Comparison of ENCODE assay signal across 8 mouse cellular contexts in genomic region chr5:142550706-142551652, GRCm38 (mm10). TPM values are rescaled to one million over a fixed set of nuclear protein-coding genes. Genes with fewer than 3 reads are reported as not detected.
A peak's percentile ranks its signal among the peaks of the same experiment; 100 is the strongest.
DNase-seq lines count a peak whose midpoint lies in the region; ATAC-seq and TF ChIP-seq lines count a peak whose summit lies in the region.

Gene Radil (minus strand): TSS chr5:142551098.

- H3K9ac ChIP-seq in hindbrain, embryonic 11.5 days (ENCODE audit: low read depth, low read length) = peak within 1 kb of the TSS; percentile 52
- peak within 1 kb of the TSS; percentile 26; the same call in 1 of the 2 replicates for H3K9ac ChIP-seq in lung, postnatal 0 days (replicated peaks; ENCODE audit: low read depth)

- H3K27me3 ChIP-seq in hindbrain, embryonic 11.5 days (ENCODE audit: control insufficient read depth, insufficient read depth, low read length) = no peaks in the 10 kb centered on the region
- H3K27me3 ChIP-seq in lung, postnatal 0 days (replicated peaks; ENCODE audit: insufficient read depth, low read length) = no peaks in the 10 kb centered on the region

- peak within 1 kb of the TSS; percentile 91 for H3K4me2 ChIP-seq in hindbrain, embryonic 11.5 days (replicated peaks; ENCODE audit: low read depth, low read length)
- peak within 1 kb of the TSS; percentile 98 for H3K4me2 ChIP-seq in lung, postnatal 0 days (replicated peaks; ENCODE audit: low read depth, low read length)

- no peak for TF ChIP-seq EP300 in lung, postnatal 0 days (IDR thresholded peaks at IDR 0.05)

- WGBS in hindbrain, embryonic 11.5 days = 2% methylated on average over 75 of the region's 80 CpGs
- 3% methylated on average over 56 of the region's 80 CpGs for WGBS in lung, postnatal 0 days

- H3K36me3 ChIP-seq in hindbrain, embryonic 11.5 days (ENCODE audit: control insufficient read depth, insufficient read depth, low read length) = no peaks in the 10 kb centered on the region
- no peaks in the 10 kb centered on the region for H3K36me3 ChIP-seq in lung, postnatal 0 days (ENCODE audit: insufficient read depth, low read length)

- TF ChIP-seq CTCF in lung, postnatal 0 days (IDR thresholded peaks at IDR 0.05) = peak; percentile 88

- peak within 1 kb of the TSS; percentile 58 for H3K27ac ChIP-seq in hindbrain, embryonic 11.5 days (ENCODE audit: low read depth, low read length)
- H3K27ac ChIP-seq in lung, postnatal 0 days (ENCODE audit: low read length) = peak within 1 kb of the TSS; percentile 55

- H3K4me3 ChIP-seq in hindbrain, embryonic 11.5 days (ENCODE audit: low read depth, low read length) = peak within 1 kb of the TSS; percentile 62
- H3K4me3 ChIP-seq in lung, postnatal 0 days (ENCODE audit: low read depth, low read length) = peak within 1 kb of the TSS; percentile 58

- no peaks in the 10 kb centered on the region for H3K9me3 ChIP-seq in hindbrain, embryonic 11.5 days (ENCODE audit: control insufficient read depth, low read length)
- H3K9me3 ChIP-seq in lung, postnatal 0 days (ENCODE audit: low read length) = no peaks in the 10 kb centered on the region

- peaks cover 4% of the 10 kb centered on the region; the same call in 1 of the 2 replicates for H3K4me1 ChIP-seq in hindbrain, embryonic 11.5 days (replicated peaks; ENCODE audit: control insufficient read depth, insufficient read depth, low read length)
- H3K4me1 ChIP-seq in lung, postnatal 0 days (ENCODE audit: insufficient read depth, low read depth, low read length) = peaks cover 3% of the 10 kb centered on the region; the same call in 1 of the 2 replicates

- peak; percentile 97 for DNase-seq in R1 (ENCODE audit: low read depth, low spot score)
- DNase-seq in cerebellum, postnatal 14 days = peak; percentile 99 to 100
- DNase-seq in frontal cortex, postnatal 10 days (ENCODE audit: low spot score in 2 of 2) = peak; percentile 97 to 98
- peak; percentile 98 for DNase-seq in hindbrain, embryonic 11.5 days (ENCODE audit: low spot score)
- DNase-seq in layer of hippocampus, postnatal 10 days (ENCODE audit: low spot score in 2 of 2) = peak; percentile 99
- DNase-seq in lung, postnatal 0 days (ENCODE audit: low spot score) = peak; percentile 99
- peak; percentile 93 for DNase-seq in ovary, postnatal 36 days (ENCODE audit: low spot score)
- DNase-seq in thymus, postnatal 14 days = peak; percentile 62

- peak; percentile 91 for ATAC-seq in hindbrain, embryonic 11.5 days (ENCODE audit: low FRiP score)
- ATAC-seq in lung, postnatal 0 days = peak; percentile 96

RNA-seq across cellular contexts. Expression of gene Radil, which starts in this region (rescaled TPM):
- 2.6 and 2.8 TPM in 2 replicates for polyA plus RNA-seq in hindbrain, embryonic 11.5 days (2014; fragmentation: Nextera tagmentation; extraction: Ambion mirVana)
- 10 to 100 TPM; 13.9 to 15.7 TPM for total RNA-seq in layer of hippocampus, postnatal 10 days (2021)
- 13.5 and 14.5 TPM in 2 replicates for polyA plus RNA-seq in lung, postnatal 0 days (2015; fragmentation: Nextera tagmentation; extraction: Ambion mirVana)

Comparison
In these comparisons a context has a peak if more than half of its experiments do, and no peak if none do; other contexts are left out.
1. Peak in every context shown above with its lines: DNase-seq, ATAC-seq, H3K4me3 ChIP-seq and H3K27ac ChIP-seq.